Mouse (Mus musculus) urinary bladder, postnatal 25 days (tissue): Measurements from ENCODE around the gene Kif1b.
"Not testable (repeated sequence)": the region's sequence is repeated elsewhere in the genome, so short reads cannot be mapped to it uniquely, and the experiment has no call there.

Experiments used
- DNase-seq: peaks from one replicate; pipeline ENCODE4 v3.0.0; 2022; ENCODE audit warnings: low spot score

The Kif1b gene

DNA sequence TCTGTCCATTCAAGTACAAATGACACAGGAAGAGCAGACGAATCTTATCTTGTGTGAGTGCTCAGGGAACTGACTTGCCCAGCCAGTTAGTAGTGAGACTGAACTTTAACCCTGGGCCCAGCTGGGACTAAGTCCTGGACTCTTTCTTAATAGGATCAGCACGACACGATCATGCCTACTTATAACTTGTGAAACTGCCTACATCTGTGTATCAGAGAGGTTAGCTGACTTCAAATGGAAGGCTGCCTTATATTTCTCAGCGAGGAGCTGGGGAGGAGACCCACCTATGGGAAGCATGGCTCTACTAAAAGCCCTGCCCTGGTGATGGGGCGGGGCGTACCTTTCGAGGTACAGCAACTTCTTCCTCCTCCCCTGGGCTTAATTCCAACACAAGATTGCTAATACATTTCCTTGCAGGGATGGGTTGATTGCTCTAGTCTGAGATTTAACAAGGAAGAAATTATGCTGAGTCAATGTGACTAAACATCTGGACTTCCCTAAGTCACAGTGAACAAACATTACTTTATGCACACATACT, 137.0 kb downstream of the Kif1b start:
- DNase-seq, result peak; percentile 46

DNA sequence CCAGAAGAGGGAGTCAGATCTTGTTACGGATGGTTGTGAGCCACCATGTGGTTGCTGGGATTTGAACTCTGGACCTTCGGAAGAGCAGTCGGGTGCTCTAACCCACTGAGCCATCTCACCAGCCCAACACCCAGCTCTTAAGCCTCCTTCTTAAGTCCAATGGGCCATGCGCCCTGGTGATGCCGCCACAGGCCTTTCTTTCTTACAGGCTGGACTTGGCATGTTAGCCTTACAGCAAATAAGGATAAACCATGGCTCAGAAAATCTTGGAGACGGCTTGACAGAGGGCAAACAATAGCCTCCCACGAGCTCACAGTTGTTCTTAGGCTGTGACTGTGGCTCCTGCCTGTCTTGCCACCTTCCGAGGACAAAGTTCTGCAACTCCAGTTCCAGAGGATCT, 137.6 kb downstream of the Kif1b start:
- DNase-seq, result not testable (repeated sequence)

DNA sequence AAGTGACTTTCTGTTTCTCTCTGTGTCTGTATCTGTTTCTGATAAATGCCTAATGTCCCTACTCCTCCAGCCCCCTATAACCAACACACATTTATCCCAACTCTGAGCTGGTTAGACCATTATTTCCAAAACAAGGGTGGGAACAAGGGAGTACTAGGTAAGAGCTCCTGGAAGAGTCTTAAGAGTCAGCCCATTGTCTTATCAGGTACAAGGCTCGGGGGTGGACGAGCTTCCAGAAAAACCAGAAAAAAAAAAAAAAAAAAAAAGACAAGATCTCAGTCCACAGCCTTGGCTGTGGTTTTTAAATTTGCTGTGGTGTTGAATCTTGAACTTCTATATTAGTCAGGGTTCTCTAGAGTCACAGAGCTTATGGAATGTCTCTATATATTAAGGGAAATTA, 139.5 kb downstream of the Kif1b start:
- no peak for DNase-seq

DNA sequence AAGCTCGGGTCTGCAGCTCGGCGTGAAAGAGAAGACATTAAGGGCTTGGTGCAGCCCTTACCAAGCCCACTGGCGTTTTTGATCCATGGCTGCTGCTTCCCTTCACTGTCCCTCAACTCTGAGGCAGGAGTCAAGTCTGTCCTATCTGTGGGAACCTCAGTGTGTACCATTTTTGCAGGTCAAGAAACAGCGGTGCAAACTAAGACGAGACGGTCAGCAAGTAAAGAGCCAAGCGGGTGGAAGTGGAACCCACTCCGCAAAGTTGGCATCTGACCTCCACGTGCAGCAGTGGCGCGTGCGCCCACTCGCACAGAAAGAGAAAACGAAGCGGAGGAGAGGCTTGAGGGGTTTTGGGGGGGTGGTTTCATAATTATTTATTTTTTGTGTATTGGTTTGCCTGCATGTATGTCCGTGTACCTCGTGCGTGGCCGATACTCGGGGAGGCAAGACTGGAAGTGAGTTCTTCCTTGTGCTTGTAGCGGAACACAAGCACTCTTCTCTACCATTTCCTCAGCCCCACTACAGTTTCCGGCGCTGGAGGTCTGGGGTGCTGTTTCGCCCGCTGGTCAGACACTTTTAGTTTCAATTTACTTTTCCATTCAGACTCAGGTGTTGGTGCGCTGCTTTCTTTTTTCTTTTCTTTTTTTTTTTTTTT, 140.4 kb downstream of the Kif1b start:
- no peak for DNase-seq

DNA sequence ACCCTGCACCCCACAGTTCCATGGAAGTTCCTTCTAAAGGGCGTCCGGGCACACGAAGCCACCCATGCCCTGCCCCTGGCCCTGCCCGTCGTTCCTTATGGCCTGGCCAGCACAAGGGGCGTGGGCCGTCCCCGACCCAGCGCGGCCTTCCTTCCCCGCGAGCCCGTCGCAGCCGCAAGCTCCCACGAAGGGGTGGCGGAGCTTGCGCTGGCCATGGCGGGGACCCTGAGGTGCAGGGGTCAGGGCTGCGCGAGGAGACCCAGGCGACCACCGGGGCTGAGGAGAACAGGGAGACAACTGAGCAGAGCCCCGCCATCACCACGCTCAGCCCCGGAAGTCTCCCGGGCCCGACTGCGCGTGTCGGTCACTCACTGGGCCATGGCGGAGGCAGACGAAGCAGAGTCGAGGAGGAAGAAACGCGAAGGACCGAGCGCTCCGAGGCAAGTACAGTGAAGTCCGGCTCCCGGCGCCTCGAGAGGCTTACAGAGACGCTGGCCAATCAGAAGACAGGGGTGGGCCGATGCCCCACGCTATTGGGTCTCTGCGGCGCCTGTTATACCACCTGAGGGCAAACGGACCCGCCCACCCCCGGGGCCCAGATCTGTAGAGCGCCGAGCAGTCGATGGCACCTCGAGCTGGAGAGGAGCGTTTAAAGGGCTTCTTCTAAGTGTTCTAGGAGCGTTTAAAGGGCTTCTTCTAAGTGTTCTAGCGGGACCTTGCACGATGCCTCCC, 141.1 kb downstream of the Kif1b start, which contains the start of gene Pgd:
TSS of gene Pgd (minus strand) at position 557 of the 732 bp plus-strand sequence.
- peak; percentile 91 for DNase-seq

DNA sequence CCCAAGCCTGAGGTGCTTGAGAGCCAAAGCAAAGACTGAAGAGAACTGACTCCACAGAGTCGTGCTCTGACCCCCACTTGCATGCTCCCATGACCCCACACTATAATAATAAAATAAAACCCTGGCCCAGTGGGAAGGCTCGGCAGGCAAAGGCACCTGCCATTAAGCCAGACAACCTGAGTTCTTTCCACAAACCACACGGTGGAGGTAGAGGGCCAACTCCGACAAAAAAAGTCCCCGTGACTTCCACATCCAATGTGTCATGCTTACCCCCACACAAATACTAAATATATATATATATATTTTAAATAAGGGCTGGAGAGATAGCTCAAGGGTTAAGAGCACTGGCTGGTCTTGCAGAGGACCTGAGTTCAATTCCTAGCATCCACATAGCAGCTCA, 143.3 kb downstream of the Kif1b start:
- DNase-seq, result no peak

DNA sequence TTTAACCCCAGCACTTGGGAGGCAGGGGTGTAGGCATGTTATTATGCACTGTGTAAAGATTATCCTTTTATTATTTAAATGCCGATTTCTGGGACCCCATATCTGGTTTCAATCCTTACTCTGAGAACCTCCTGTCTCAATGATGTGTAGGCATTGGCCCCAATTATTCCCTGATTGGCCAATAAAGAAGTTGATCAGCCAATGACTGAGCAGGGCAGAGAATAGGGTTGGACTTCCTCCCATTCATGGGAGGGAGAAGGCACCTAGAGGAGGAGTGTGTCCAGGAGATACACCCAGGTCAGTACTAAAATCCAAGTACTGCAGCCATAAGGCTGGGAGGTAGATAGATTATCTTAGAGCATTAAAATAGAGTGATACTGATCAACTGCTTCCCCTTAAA, 144.3 kb downstream of the Kif1b start:
- no peak for DNase-seq

DNA sequence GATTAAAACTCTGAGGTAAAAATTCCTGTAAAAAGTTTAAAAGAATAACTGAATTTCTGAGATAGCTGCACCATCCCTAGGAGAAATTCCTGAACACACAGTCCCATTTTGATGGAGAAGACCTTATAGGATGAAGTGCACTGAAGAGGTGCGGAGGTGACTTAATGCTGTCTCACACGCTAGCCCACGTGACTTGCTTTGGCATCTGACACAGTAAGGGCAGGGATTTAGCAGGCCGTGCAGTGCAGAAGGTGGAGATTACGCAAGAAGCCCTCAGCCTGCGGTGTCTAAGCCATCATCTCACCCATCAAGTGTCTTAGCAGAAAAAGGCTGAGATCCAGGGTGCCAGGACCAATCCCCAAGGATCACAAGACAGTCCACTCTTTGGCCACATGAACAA, 146.3 kb downstream of the Kif1b start:
- DNase-seq, result no peak

DNA sequence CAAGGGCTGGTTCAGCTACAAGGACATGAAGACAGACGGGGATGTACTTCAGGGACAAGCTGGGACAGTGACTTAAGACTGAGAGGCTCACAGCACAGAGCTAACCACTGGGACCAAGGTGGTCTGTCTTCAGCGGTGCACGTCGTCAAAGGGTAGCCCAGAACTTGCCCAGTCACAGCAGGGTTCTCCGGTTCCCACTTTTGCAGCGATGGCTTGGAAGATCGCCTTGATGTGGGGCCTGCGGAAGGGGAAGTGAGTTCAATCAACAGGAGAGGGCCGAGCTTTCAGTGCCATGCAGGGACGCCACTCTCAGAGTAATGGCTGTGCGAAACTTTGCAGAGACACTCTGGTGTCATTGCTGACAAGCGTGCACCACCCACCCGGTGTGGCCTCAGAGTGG, 147.6 kb downstream of the Kif1b start:
- no peak for DNase-seq

DNA sequence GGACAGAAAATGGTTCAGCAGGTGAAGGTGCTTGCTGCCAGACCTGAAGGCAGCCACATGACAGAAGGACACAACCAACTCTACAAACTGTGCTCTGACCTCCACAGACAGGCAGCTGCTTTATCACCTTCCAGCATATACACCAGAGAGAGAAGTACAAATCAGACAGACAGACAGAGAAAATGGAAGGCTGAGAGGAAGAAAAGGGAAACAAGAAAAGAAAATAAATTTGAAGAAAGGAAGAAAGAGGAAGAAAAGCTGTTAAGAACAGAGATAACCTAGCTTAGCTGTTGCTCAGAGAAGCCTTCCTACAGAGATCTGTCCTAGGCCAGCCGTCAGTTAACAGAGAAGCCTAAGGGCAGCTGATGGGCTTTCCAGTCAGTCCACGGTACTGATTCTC, 148.3 kb downstream of the Kif1b start:
- no peak for DNase-seq

DNA sequence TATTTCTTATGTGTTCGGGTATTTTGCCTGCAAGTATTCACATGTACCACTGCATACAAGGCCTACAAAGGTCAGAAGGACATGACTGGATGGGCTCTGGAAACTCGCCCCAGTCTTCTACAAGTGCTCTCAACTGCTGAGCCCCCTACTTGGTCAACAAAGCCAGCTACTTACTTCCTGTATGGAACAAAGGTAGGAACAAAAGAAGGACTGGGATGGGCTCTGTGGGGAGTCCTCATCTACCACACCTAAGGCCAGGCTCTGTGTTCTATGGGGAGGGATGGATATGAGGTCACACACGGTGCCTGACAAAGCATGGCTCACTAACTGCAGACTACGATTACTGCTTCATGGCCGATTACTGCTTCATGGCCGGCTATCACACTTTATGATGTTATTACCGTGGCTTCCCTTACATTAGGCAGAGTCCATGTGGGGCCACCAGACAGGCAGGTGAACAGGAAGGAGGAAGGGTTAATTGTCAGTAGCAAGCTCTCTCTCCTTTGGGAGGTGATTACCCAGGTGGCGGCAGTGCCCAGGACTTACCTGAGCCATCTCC, 150.0 kb downstream of the Kif1b start:
- DNase-seq, result no peak

DNA sequence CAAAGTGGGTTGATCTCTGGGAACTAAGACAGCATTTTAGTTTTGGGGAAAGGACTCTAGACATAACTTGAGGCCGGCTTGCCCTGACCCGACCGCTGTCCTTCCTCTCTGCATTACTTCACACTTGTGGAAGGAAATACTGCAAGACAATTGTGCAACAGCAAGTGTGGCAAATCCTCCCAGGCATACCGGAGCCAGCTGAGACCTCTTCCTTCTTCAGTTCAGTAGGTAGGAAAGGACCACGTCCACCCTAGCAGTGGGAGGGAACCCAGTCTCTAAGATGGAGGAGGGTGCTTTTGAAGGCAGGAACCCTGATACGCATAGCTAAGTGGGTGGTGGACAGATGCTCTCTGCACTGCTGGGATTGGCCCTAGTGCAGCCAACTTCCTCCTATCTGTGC, 151.8 kb downstream of the Kif1b start:
- no peak for DNase-seq

DNA sequence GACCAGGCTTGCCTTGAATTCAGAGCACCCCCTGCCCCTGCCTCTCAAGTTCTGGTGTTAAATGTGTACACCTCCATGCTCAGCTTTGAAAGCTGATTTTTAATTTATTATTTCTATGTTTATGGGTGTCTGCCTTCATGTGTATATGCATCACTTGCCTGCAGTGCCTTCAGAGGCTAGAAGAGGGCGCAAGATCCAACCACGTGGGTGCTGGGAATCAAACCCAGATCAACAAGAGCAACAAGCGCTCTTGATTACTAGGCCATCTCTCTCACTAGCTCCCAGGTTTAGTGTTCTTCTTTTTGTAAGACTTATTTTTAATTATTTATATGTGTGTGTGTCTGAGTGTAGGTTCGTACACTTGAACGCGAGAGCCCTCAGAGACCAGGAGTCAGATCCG, 152.6 kb downstream of the Kif1b start:
- DNase-seq, result no peak

DNA sequence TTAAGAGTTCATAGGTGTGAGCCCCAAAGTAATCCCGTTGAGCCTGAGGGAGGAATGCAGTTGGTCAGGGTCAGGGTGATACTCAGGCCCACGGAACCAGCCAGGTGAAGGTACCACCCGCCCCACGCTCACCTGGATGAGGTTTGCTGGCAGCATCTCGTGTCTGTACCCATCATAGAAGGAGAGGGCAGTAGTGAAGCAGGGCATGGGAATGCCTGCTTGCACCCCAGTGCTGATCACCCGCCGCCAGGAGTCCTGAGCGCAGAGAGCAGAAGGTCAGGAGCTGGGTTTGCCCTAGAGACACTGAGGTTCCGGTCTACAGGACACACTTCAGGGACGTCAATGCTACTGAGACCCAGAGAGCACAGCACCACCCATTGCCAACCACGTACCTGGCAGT, 156.8 kb downstream of the Kif1b start:
- DNase-seq, result no peak

DNA sequence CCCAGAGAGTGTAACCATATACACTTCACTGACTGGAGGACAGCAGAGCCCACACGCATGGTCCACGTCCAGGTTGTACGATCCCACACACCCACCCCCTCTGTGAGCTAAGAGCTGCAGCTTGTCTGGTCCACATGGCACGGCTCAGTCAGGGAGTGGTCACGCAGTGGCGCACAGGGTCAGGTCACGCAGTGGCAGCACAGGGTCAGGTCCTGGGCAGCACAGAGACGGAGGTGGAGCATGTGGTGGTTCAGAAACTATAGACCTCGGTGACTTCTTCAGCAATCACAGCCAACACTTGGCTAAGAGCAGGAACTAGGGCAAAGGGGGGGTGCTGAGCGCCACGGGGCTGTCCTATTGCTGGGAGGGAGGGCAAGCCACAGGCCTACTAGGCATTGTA, 157.2 kb downstream of the Kif1b start:
- DNase-seq, result no peak

DNA sequence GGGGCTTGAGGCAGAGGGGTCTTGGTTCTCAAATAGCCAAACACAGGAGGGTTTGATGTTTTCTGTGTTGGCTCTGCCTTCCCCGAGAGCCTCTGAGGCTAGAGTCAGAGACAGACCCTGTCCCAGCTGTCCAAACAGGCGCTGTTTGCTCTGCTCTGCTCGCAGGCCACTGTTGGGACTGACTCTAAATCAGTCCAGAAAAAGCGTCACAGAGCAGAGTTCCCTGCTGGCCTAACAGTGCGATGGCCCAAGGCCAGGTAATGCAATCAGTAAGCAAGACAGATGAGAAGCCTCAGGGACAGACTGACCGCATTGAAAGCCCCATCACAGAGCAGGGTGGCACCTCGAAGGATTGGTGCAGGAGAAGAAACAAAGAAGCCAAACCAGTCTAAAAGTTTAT, 157.9 kb downstream of the Kif1b start:
- no peak for DNase-seq

DNA sequence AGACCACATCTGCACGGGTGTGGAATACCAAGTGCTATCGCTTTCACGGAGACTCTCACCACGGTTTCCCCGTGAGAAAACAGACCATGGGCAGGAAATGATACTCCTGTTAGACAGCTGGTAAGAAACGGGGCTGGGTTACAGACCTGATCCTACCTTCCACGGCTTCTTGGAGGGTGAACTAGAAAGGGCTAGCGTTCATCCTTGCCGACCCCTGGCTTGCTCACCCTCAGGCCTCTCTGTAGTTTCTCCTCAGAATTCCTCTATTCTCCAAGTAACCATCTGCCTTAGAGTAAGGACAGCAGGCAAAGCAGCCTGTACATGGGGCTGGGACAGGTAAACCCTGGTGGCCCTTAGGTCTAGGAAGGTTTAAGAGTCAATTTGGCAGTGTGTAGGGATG, 158.3 kb downstream of the Kif1b start:
- no peak for DNase-seq

DNA sequence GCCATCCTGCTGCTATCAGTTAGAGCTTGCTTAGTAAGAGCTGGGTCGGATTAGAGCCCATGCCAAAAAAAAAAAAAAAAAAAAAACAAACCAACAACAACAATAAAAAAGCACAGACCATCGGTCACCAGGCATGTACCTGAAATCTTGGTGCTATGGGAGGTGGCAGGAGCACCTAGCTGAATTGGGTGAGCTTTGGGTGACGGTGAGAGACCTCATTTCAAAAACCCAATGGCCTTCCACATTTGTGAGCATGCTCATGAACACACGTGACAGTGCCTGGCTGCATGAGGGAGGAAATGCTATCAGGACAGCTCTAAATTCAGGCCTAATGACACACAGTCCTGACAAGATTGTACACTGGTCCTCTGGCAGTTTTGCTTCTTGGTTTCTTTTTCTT, 159.4 kb downstream of the Kif1b start:
- no peak for DNase-seq

DNA sequence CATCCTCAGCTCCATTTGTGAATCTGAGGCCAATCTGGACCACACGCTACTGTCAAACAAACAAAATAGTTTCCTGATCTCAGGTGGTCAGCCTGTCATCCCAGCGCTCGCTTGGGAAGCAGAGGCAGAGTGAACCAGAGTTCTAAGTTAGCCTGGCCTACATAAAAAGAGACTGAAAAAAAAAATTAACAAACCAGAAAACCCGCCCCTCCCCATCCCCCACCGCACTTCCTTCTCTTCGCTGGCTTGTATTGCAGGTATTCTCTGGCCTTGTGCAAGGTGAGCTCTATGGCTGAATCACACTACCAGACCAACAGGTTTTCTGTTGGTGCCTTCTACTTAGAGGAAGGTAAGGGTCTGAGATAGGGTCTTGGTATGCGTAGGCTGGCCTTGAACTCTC, 160.0 kb downstream of the Kif1b start:
- DNase-seq, result no peak

DNA sequence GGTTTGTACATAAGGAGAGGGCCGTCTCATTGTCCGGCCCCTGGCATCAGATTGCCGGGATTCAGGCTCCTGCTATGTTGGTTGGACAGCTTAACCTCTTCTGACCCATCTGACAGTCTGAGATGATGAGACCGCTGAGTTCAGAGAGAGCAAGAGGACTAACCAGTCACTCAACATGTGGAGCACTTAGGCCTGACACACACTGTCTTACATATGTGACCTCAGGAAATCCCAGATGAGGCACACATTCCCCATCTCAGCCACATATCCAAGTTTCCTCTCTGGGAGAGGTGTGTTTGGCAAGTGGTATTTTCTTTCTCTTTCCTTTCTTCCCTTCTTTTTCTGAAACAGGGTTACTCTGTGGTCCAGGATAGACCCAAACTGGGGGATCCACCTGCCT, 162.3 kb downstream of the Kif1b start:
- no peak for DNase-seq

DNA sequence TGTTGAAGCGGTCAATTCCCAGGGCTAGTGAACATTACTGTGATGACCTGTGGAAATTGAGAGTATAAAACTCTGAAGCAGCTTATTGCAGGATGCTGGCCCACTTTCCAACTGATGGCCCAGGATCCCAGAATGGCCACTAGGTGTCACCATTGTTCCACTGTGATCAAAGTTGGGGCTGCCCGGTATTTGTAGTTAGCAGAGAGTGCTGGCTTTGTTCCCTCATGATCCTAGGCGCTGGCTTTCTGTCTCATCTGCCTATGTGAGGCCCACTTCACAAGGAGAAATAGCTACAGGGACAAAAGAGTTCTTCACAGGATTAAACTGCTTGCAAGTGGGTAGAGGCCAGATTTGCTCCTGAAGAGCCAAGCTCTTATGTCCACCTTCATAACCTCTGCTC, 163.0 kb downstream of the Kif1b start:
- DNase-seq, result peak; percentile 69

DNA sequence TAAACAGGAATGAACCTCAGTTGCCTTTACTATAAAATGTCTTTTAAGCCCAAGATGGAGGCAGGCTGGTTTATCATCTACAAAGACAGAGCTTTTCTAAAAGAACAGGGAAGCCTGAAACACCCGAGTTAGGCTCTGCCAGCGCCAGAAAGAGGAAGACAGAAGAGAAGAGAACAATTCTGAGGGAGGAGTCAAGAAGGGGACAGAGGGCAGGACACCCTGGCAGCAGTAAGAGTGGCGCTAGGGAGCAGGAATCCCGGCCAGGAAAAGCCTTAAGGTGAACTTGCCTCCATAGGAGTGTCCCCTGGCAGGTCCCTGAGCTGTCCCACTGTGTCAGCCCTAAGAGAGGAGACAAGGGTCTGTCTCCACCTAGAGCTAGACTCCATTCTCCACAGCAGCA, 163.9 kb downstream of the Kif1b start:
- DNase-seq, result no peak

DNA sequence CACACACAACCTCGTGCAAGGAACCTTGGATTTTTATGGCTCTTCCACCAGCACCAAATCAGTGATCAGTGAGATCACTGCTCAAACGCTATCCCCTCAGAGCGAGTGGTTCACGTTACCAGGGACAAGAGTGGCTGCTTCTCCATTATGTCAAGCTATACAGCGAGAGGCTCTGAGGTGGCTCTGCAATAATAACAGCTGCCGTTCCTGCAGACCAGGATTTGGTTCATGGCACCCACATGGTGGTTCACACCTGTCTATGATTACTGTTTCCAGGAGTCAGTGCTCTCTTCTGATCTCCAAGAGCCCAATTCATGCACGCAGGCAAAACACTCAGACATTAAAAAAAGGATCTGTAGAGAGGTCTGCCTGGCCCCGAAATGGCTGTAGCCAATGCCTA, 169.0 kb downstream of the Kif1b start:
- DNase-seq, result no peak
